Mouse (Mus musculus): ENCODE measurements around the gene Slc4a8.

Slc4a8 gene

DNA sequence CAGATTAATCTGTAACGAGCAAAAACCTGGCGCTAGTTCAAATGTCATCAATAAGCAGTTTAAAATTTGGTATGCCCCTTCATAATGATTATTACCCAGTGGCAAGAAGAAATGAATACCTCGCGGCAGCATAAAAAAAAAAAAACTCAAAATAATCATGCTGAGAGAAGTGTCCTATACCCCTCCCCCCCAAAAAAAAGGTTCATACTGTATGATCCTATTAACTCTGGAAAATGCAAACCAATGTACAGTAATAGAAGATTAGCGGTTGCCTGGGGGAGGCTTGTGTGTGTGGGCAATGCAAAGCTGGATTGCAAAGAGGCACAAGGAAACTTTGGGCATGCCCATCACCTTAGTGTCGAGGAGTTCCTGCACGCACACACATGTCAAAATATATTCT, 108.0 kb downstream of the Slc4a8 start, which contains the start of gene Scn8a:
TSS of gene Scn8a (plus strand) at position 301 of the 400 bp plus-strand sequence.
- in situ Hi-C loops (cut with MboI; ENCODE audit: low pct_unique_long_range_greater_than_20kb in 1 of 2, low sequenced_read_pairs in 2 of 2, unreplicated experiment in 1 of 2): loop anchor here in 1 of 2 experiments (25.0 kb wide), 1 partner anchor 118 kb away; no protein-coding TSS in a partner anchor

DNA sequence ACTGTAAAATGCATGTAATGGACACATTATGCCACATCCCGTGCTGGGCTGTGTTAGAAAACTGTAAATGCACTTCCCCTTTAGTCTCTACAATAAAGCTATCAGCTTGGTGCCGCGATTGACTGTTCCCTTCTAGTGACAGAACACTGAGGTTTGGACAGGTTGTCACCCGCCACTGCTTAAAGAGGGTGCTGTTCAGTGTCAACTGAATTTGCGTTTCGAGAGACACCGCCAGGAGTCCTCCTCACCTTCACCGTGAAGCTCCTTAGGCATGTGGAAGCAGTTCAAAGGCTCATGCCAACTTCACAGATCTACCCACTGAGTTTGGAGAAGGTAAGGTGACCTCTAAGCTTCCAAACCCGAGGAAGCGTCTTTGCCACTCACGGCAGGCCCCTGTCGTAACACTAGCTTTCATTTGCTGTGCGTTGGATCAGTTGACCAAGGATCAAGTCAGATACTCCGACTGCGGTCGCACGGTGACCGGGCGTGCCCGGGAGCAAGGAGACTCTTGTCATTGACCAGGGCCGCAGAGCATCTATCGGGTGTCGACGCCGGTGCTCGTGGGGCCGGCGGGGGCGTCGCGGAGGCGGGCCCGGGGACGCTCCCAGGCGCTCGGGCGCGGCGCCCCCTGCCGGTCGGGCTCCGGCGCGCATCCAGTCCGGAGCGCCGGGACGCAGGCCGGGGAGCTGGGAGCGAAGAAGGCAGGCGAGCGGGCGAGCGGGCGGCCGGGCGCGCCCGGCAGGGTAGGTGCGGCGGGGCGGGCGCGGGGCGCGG, 108.6 kb downstream of the Slc4a8 start:
- in situ Hi-C loops (cut with MboI; ENCODE audit: low pct_unique_long_range_greater_than_20kb in 1 of 2, low sequenced_read_pairs in 2 of 2, unreplicated experiment in 1 of 2): loop anchor here in 1 of 2 experiments (25.0 kb wide), 1 partner anchor 117 kb away; no protein-coding TSS in a partner anchor

DNA sequence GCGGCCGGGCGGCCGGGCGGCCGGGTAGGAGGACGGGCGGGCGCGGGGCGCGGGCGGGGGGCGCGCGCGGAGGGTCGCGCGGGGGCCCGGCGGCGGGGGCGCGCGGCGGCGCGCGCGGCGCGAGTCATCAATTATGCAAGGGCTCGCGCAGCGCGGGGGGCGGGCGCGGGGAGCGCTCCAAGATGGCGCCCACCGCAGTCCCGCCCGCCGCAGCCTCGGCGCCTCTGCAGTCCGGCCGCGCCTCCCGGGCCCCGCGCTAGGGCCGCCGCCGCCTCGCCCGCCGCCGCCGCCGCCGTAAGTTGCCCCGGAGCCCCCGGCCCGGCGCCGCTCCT, 109.2 kb downstream of the Slc4a8 start:
- in situ Hi-C loops (cut with MboI; ENCODE audit: low pct_unique_long_range_greater_than_20kb in 1 of 2, low sequenced_read_pairs in 2 of 2, unreplicated experiment in 1 of 2): loop anchor here in 1 of 2 experiments (25.0 kb wide), 1 partner anchor 117 kb away; no protein-coding TSS in a partner anchor

DNA sequence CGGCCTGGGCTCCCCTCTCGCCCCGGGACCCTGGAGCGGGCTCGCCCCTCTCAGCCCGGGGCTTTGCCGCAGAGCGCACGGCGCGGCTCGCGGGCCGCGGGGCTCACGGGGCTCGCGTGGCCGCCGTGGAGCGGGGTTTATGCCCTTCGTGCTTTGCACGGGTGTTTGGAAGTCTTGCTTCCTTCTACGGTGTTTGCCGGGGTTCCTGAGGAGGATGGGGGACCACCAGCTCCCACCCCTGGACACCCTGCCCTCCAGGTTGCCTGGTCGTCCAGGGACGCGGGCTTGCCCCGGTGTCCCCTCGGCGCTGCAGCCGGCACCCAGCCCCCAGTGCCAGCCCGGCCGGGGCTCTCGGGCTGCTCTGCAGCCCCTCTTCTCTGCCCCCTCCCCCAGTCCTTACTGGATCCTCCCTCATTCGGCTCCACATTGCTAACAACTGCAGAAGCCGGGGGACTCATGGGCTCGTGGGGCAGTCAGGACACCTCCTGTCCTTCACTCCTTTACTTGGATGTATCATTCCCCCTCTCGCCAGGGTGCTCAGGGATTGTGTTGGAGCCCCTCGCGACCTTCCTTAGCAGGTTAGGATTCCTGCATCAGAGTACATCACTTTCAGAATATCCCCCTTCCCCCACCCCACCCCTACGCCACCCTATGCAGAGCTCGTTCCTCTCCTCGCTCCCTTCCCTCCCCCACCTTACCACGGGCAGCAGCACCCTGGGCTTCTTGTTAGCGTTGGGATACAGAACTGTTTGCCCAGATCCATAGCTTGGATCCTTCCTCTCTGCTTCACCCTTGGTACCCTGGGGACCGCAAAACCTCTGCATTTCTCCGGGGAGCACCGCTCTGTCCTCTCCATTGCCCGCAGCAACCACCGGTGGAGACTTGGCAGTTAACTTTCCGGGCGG, 109.8 kb downstream of the Slc4a8 start:
- in situ Hi-C loops (cut with MboI; ENCODE audit: low pct_unique_long_range_greater_than_20kb in 1 of 2, low sequenced_read_pairs in 2 of 2, unreplicated experiment in 1 of 2): loop anchor here in 1 of 2 experiments (25.0 kb wide), 1 partner anchor 116 kb away; no protein-coding TSS in a partner anchor

DNA sequence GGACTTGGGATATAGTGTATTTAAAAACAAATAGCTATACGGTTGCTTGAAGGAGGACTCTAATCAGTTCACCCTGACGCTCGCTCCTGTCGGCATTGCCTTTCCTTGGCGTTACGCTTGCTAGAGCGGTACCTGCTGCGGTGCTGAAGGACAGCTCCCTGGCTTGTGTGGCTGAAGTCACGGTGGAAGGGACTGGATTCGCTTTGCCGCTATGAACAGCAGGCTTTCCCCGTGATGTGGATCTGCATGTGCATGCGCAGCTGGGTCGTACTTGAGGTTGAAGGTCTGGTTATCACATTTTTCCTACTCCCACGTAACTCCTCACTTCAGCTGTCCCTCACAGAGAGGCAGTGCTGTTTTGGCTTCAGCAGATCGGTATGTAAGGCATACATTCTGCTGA, 111.6 kb downstream of the Slc4a8 start:
- in situ Hi-C loops (cut with MboI; ENCODE audit: low pct_unique_long_range_greater_than_20kb in 1 of 2, low sequenced_read_pairs in 2 of 2, unreplicated experiment in 1 of 2): loop anchor here in 1 of 2 experiments (25.0 kb wide), 1 partner anchor 114 kb away; no protein-coding TSS in a partner anchor

Measured in mouse embryonic stem cell (cell line).